8 mouse cellular contexts compared by ENCODE assay signal in genomic region chr3:106547924-106548539, GRCm38 (mm10). TPM values are rescaled to one million over a fixed set of nuclear protein-coding genes. Genes with fewer than 3 reads are reported as not detected.
DNase-seq lines count a peak whose midpoint lies in the region; ATAC-seq and TF ChIP-seq lines count a peak whose summit lies in the region.

No protein-coding gene starts in this region.

- no peaks in the 10 kb centered on the region for H3K36me3 ChIP-seq in C2C12 (ENCODE audit: control insufficient read depth, insufficient read depth)
- H3K36me3 ChIP-seq in forebrain, embryonic 12.5 days (replicated peaks): no peaks in the 10 kb centered on the region
- H3K36me3 ChIP-seq in hindbrain, embryonic 16.5 days (ENCODE audit: control insufficient read depth, insufficient read depth, low read length): no peaks in the 10 kb centered on the region
- H3K36me3 ChIP-seq in lung, postnatal 0 days (ENCODE audit: insufficient read depth, low read length): no peaks in the 10 kb centered on the region
- peaks cover 3% of the 10 kb centered on the region; the same call in 1 of the 2 replicates for H3K36me3 ChIP-seq in splenic B cell, adult 2 months (ENCODE audit: control insufficient read depth, insufficient read depth, low read length, poor library complexity, severe bottlenecking)

- TF ChIP-seq CTCF in C2C12 (IDR thresholded peaks at IDR 0.05; ENCODE audit: control insufficient read depth, insufficient read depth, insufficient read length): no peak
- no peak for TF ChIP-seq CTCF in lung, postnatal 0 days (IDR thresholded peaks at IDR 0.05)

- peak overlapping the region; percentile 95 for H3K27ac ChIP-seq in forebrain, embryonic 12.5 days
- H3K27ac ChIP-seq in hindbrain, embryonic 16.5 days (ENCODE audit: low read depth, low read length): peak overlapping the region; percentile 97
- peak overlapping the region; percentile 99 for H3K27ac ChIP-seq in lung, postnatal 0 days (ENCODE audit: low read length)

- peak; percentile 35 for TF ChIP-seq EP300 in lung, postnatal 0 days (IDR thresholded peaks at IDR 0.05)

- peak; percentile 43 for DNase-seq in NIH3T3 (ENCODE audit: low read depth)
- DNase-seq in lung, postnatal 0 days (ENCODE audit: low spot score): peak; percentile 88
- DNase-seq in splenic B cell, adult 2 months (ENCODE audit: low read depth, low spot score): peak; percentile 32
- DNase-seq in ovary, postnatal 14 days (ENCODE audit: low spot score): no peak
- DNase-seq in cerebellum, adult 18-20 months: no peak

- peak overlapping the region; percentile 59 for H3K4me2 ChIP-seq in forebrain, embryonic 12.5 days
- H3K4me2 ChIP-seq in hindbrain, embryonic 16.5 days (ENCODE audit: low read length): peak overlapping the region; percentile 67
- peak overlapping the region; percentile 69 for H3K4me2 ChIP-seq in lung, postnatal 0 days (replicated peaks; ENCODE audit: low read depth, low read length)

- H3K4me1 ChIP-seq in forebrain, embryonic 12.5 days: peaks cover 12% of the 10 kb centered on the region
- H3K4me1 ChIP-seq in hindbrain, embryonic 16.5 days (ENCODE audit: control insufficient read depth, insufficient read depth, low read depth, low read length): peaks cover 10% of the 10 kb centered on the region
- peaks cover 11% of the 10 kb centered on the region; the same call in 1 of the 2 replicates for H3K4me1 ChIP-seq in lung, postnatal 0 days (ENCODE audit: insufficient read depth, low read depth, low read length)

- H3K79me2 ChIP-seq in C2C12 (ENCODE audit: control insufficient read depth, insufficient read depth): peaks cover 68% of the 10 kb centered on the region

- H3K9me3 ChIP-seq in forebrain, embryonic 12.5 days: no peaks in the 10 kb centered on the region
- H3K9me3 ChIP-seq in hindbrain, embryonic 16.5 days (ENCODE audit: control insufficient read depth, low read length): no peaks in the 10 kb centered on the region
- no peaks in the 10 kb centered on the region for H3K9me3 ChIP-seq in lung, postnatal 0 days (ENCODE audit: low read length)

- H3K27me3 ChIP-seq in C2C12 (ENCODE audit: control insufficient read depth, insufficient read depth, insufficient read length): no peaks in the 10 kb centered on the region
- H3K27me3 ChIP-seq in forebrain, embryonic 12.5 days: no peaks in the 10 kb centered on the region
- H3K27me3 ChIP-seq in hindbrain, embryonic 16.5 days (replicated peaks; ENCODE audit: control insufficient read depth, insufficient read depth, low read length): no peaks in the 10 kb centered on the region
- H3K27me3 ChIP-seq in lung, postnatal 0 days (replicated peaks; ENCODE audit: insufficient read depth, low read length): no peaks in the 10 kb centered on the region
- H3K27me3 ChIP-seq in splenic B cell, adult 2 months (ENCODE audit: control insufficient read depth, insufficient read depth, low read length, poor library complexity, severe bottlenecking): no peaks in the 10 kb centered on the region

- H3K9ac ChIP-seq in forebrain, embryonic 12.5 days: peak overlapping the region; percentile 76
- peak overlapping the region; percentile 75 for H3K9ac ChIP-seq in hindbrain, embryonic 16.5 days (ENCODE audit: low read depth, low read length)
- peak overlapping the region; percentile 94 for H3K9ac ChIP-seq in lung, postnatal 0 days (replicated peaks; ENCODE audit: low read depth)

- H3K4me3 ChIP-seq in C2C12 (ENCODE audit: insufficient read depth, poor library complexity, severe bottlenecking): peak overlapping the region; percentile 72
- peak overlapping the region; percentile 81 for H3K4me3 ChIP-seq in forebrain, embryonic 12.5 days (replicated peaks)
- peak overlapping the region; percentile 62 for H3K4me3 ChIP-seq in hindbrain, embryonic 16.5 days (ENCODE audit: low read length)
- H3K4me3 ChIP-seq in lung, postnatal 0 days (ENCODE audit: low read depth, low read length): peak overlapping the region; percentile 92

- peak overlapping the region; percentile 79 for H3ac ChIP-seq in C2C12 (ENCODE audit: control insufficient read depth, insufficient read length, low read depth)

- WGBS in forebrain, embryonic 12.5 days: under 1% methylated on average over 27 of the region's 27 CpGs
- 0% methylated on average over 27 of the region's 27 CpGs for WGBS in hindbrain, embryonic 16.5 days
- WGBS in lung, postnatal 0 days: 2% methylated on average over 27 of the region's 27 CpGs

- peaks cover 44% of the 10 kb centered on the region for H3K79me3 ChIP-seq in C2C12 (ENCODE audit: low read depth)

- peak; percentile 36; the same call in 1 of the 2 replicates for ATAC-seq in forebrain, embryonic 12.5 days (ENCODE audit: low FRiP score)
- peak; percentile 70 for ATAC-seq in hindbrain, embryonic 16.5 days
- ATAC-seq in lung, postnatal 0 days: peak; percentile 60

TF ChIP-seq in C2C12, 6 proteins besides CTCF, POLR2A, EP300 and RAD21:
- TF ChIP-seq MYOD1 (IDR thresholded peaks at IDR 0.05; ENCODE audit: control insufficient read depth, insufficient read length, low read depth) (peak; percentile 8), CEBPB (IDR thresholded peaks at IDR 0.05; ENCODE audit: low read depth) (no peak)

RNA-seq across cellular contexts. Expression of gene Cept1, which starts 0.4 kb away (rescaled TPM):
- 21.1 TPM for polyA plus RNA-seq in C2C12 (2012; fragmentation: generic; extraction: Trizol)
- 40.5 and 40.9 TPM in 2 replicates for polyA plus RNA-seq in forebrain, embryonic 12.5 days (2016; fragmentation: Nextera tagmentation; extraction: Ambion mirVana)
- polyA plus RNA-seq in hindbrain, embryonic 16.5 days (2015; fragmentation: Nextera tagmentation; extraction: Ambion mirVana): 49.8 and 50.8 TPM in 2 replicates
- 74.1 and 80.4 TPM in 2 replicates for polyA plus RNA-seq in lung, postnatal 0 days (2015; fragmentation: Nextera tagmentation; extraction: Ambion mirVana)

RNA-seq across cellular contexts. Expression of gene Dram2, which starts 0.4 kb away (rescaled TPM):
- polyA plus RNA-seq in C2C12 (2012; fragmentation: generic; extraction: Trizol): 17.7 TPM
- polyA plus RNA-seq in forebrain, embryonic 12.5 days (2016; fragmentation: Nextera tagmentation; extraction: Ambion mirVana): 41.3 and 43.3 TPM in 2 replicates
- 65.5 and 72.5 TPM in 2 replicates for polyA plus RNA-seq in hindbrain, embryonic 16.5 days (2015; fragmentation: Nextera tagmentation; extraction: Ambion mirVana)
- 155 and 168 TPM in 2 replicates for polyA plus RNA-seq in lung, postnatal 0 days (2015; fragmentation: Nextera tagmentation; extraction: Ambion mirVana)

Comparison
In these comparisons a context has a peak if more than half of its experiments do, and no peak if none do; other contexts are left out.
1. DNase-seq: peak in NIH3T3 (single experiment), lung, postnatal 0 days (single experiment) and splenic B cell, adult 2 months (single experiment); none in ovary, postnatal 14 days (single experiment) and cerebellum, adult 18-20 months (0 of 2).
2. Peak in every context shown above with its lines, with median percentiles within 50 percentile points of each other: H3K4me3 ChIP-seq, ATAC-seq, H3K27ac ChIP-seq, H3K4me2 ChIP-seq and H3K9ac ChIP-seq.